Mouse (Mus musculus) cerebellum, adult 2 months (tissue): ENCODE data around the gene Mcm5. TPM values are rescaled to one million over a fixed set of nuclear protein-coding genes. Genes with fewer than 3 reads are reported as not detected.

Experiments
- DNase-seq, 2 experiments: peaks; one replicate each; pipeline ENCODE4 v3.0.0; 2021
- H3K27ac ChIP-seq: fragments of 200-500 bp; 2 replicates; pipeline ENCODE4 v1.5.1; 2012; ENCODE audit warnings: low read length, control low read depth, inconsistent platforms; ENCODE audit not compliant: insufficient read depth
- H3K27me3 ChIP-seq: fragments of 200-500 bp; 2 replicates; pipeline ENCODE4 v1.6.1; 2012; ENCODE audit warnings: inconsistent platforms, mild to moderate bottlenecking, low read length, moderate library complexity; ENCODE audit not compliant: control insufficient read depth, insufficient read depth
- H3K4me1 ChIP-seq: fragments of 200-500 bp; 2 replicates; pipeline ENCODE4 v1.6.1; 2011; ENCODE audit warnings: low read length; ENCODE audit not compliant: control insufficient read depth, insufficient read depth
- H3K4me3 ChIP-seq: fragments of 200-500 bp; replicated peaks from 2 replicates; pipeline ENCODE3; 2011; ENCODE audit warnings: mild to moderate bottlenecking, low read depth, low read length, control low read depth; ENCODE audit not compliant: insufficient read depth
- CTCF ChIP-seq: fragments of 200-500 bp; IDR thresholded peaks from 2 replicates; pipeline ENCODE4 v1.5.1; 2011; ENCODE audit warnings: low read depth, mild to moderate bottlenecking, control low read depth, low read length, moderate library complexity, borderline replicate concordance; ENCODE audit not compliant: insufficient read depth
- POLR2A ChIP-seq: fragments of 200-500 bp; IDR thresholded peaks from 2 replicates; pipeline ENCODE4 v1.6.1; 2011; ENCODE audit warnings: low read length, control low read depth, borderline replicate concordance; ENCODE audit not compliant: insufficient read depth
- WGBS: fragments of 180-500 bp; shearing (Covaris S2); methylation state at CpG from one replicate; pipeline ENCODE4 v1.1.7; 2018; 5-methylcytosine and 5-hydroxymethylcytosine counted together
- polyA plus RNA-seq: library from polyadenylated mRNA; depleted of rRNA; stranded (reverse); fragments of >200 nt; gene quantifications from 2 replicates; pipeline ENCODE4 v1.2.3, GENCODE M21; 2012

Gene Mcm5
- polyA plus RNA-seq, 1 experiment: 11.0 TPM

DNA sequence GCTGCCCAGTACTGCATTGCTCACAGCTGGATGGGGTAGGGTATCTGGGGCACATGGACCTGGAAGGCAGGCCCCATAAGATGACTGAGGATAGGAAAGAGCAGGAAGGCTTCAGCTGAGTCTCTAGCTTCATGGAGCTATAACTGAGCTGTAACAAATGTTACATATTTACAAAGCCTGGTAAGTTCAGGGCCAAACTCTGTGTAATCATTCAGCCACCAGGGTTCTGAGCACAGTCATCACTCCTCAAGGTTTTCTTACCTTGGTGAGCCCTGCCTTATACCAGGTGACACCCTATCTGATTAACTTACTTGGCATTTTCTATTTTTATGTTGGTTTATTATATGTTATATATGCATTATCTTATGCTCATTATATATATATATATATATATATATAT, 22.2 kb upstream of the Mcm5 start:
- TF ChIP-seq CTCF (no peak), POLR2A (no peak)
- Histone ChIP-seq H3K27ac (no peak overlapping the region), H3K4me1 (no peaks in the 10 kb centered on the region), H3K4me3 (no peak overlapping the region), H3K27me3 (no peaks in the 10 kb centered on the region)
- no peak for DNase-seq

DNA sequence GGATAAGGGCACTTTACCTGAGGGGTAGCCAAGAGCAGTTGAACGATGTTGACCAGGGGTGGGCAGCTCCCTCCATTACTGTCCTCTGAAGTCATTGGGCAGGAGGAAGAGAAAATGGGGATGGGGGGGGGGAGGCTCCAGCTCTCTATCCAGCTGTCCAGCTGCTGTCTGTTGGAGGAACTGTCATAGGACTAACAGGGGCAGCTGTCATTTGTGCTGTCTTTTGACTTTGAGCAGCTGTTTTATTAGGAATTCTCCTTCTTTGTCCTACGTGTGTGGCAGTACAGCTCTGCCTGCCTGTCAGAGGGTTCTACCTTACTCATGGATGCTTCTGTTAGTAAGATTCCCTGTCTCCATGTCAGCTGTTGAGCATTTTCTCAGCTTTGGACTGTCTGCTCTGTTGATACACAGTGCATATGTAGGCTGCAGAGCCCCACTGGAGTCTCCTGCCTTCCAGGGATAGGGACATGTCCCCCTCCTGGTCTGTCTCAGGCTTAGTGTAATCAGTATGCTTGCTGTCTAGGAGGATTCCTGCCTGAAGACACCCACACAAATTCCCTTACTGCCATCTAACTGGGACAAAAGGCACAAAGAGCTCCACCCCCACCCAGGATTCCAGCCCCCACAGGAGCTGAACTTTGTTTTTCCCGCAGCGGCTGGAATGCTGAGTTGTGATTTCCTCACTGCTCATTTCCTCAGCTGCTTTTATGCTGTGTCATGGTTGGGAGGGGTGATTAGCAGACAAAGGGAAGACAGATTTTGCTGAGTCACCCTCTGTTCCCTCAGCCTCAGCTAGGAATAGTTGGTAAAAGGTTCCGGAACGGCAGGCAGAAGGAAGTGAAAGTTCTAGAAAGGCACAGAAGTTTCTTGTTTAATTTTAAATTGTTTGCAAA, 20.1 kb upstream of the Mcm5 start:
- TF ChIP-seq CTCF: no peak
- no peak for TF ChIP-seq POLR2A
- H3K27ac ChIP-seq: no peak overlapping the region
- 36% methylated on average over 6 of the region's 6 CpGs for whole genome bisulfite sequencing
- H3K4me3 ChIP-seq: no peak overlapping the region
- DNase-seq: peak in 1 of 2 experiments; percentile 23
- no peaks in the 10 kb centered on the region for H3K27me3 ChIP-seq
- no peaks in the 10 kb centered on the region for H3K4me1 ChIP-seq

- no peaks in the 10 kb centered on the region for H3K27me3 ChIP-seq
- H3K4me1 ChIP-seq: no peaks in the 10 kb centered on the region
- no peak overlapping the region for H3K27ac ChIP-seq
- 17% methylated on average over 4 of the region's 4 CpGs for WGBS
- TF ChIP-seq POLR2A: no peak
- no peak for TF ChIP-seq CTCF
- no peak for DNase-seq
- no peak overlapping the region for H3K4me3 ChIP-seq
Observed at GRCm38 (mm10) chr8:75090781-75091365, 18.5 kb upstream of the Mcm5 start.

DNA sequence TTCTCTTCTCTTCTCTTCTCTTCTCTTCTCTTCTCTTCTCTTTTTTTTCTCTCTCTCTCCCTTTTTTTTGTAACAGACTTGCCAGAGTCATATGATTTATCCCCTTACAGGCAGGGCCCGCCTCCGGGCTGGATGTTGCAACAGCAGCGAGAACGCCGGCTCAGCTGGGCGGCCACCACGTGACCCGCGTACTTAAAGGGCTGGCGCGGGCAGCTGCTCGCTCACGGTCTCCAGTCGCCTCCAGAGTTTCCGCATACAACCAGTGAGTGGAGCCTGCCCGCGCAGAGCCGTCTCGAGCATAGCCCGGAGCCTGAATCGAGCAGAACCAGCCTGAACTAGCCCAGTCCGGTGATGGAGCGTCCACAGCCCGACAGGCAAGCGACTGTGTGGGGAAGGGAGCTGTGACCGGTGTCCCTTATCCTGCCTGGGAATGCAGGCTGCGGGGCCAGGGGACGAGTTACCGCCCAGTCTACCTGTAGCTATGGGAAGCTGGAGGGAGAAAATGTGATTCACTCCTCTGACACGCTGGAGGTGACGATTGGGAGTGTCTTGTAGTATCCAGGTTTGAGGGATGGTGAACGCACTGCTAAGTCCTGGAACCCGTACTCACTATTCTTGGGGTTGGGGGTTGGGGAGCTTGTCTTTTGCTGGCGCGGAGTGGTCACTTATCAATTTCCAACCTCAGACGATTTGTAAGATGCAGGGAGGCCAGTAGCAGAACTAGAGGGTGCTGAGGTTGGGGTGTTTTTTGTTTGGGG, 15.8 kb upstream of the Mcm5 start, which contains the start of gene Hmox1:
Gene Hmox1 (plus strand): TSS at position 223 of the 758 bp plus-strand sequence.
- Histone ChIP-seq H3K4me1 (no peaks in the 10 kb centered on the region), H3K4me3 (peak within 1 kb of the TSS; percentile 29), H3K27me3 (no peaks in the 10 kb centered on the region), H3K27ac (no peak within 1 kb of the TSS)
- WGBS: 3% methylated on average over 36 of the region's 36 CpGs
- TF ChIP-seq CTCF: no peak
- TF ChIP-seq POLR2A: no peak
- DNase-seq: peak; percentile 60 to 68

DNA sequence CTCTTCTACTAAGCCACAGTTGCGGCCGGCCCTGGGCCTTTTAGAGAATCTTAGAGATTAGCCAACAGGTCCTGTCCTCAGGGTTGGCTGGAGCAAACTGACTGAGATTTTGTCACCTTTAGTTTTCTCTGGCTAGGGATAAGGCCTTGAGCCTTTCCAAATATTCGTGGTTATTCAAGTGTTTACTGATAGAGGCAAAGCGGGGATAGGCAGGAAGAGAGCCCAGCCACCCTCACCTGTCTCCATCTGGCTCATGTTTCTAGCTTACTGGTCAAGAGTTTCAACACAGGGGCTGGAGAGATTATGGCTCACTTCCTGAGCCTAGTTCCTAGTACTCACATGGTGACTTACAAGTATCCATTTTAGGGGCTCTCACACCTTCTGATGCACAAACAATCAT, 6.4 kb upstream of the Mcm5 start:
- Histone ChIP-seq H3K4me3 (no peak overlapping the region), H3K27ac (no peak overlapping the region), H3K27me3 (no peaks in the 10 kb centered on the region), H3K4me1 (no peaks in the 10 kb centered on the region)
- TF ChIP-seq POLR2A (no peak), CTCF (no peak)
- 78% methylated on average over 4 of the region's 4 CpGs for WGBS
- no peak for DNase-seq

DNA sequence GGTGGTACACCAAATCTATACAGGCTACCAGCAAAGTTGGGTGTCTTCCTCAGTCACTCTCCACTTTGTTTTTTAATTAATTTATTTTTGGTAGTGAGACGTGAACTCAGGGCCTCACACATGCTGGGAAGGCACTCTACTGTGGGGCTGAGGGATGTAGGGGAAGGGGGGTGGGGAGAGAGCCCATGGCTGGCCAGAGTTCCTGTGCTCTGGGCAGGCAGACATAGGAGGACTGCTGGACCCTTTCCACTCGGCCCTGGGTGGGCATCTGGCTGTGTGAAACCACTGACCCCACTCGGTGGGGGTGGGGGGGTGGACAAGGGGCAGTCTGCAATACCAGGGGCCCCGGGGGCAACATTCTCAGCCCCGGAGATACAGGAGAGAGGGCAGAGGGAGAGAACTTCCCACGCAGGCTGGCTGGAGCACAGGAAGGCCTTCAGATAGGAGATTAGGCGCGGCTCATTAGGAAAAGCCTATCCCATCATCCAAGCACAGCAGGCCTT, 5.9 kb upstream of the Mcm5 start:
- Histone ChIP-seq H3K4me1 (no peaks in the 10 kb centered on the region), H3K27ac (no peak overlapping the region), H3K4me3 (no peak overlapping the region), H3K27me3 (no peaks in the 10 kb centered on the region)
- 33% methylated on average over 8 of the region's 8 CpGs for WGBS
- TF ChIP-seq POLR2A: no peak
- TF ChIP-seq CTCF: no peak
- no peak for DNase-seq

DNA sequence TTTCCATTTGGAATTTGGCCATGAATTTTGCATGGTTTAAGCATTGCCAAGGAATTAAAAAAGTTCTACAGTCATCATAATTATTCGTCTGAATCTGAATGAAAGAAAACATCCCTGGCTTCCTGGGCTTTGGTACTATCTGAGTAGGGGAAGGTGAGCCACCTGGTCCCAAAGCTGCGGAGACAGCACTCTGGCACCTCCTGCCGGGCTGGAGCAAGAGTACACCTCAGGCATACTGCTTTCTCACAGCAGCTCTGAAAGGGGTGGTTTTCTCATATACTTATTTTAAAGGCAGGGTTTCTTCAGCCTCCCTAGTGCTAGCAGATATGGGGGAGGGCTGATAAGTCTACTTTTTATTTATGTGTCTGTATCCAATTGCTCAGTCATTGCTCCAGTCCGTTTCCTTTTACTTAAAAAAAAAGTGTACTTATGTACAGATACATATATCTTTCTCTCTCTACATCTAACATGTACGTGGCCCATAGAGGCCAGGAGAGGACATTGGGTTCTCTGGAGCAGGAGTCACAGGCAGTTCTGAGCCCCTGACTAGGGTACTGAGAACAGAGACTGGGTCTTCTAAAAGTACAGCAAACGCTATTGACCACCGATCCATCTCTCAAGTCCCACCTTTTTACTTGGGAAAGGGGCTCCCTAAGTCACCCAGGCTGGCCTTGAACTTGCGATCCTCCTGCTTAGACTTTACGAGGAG, 688 bp upstream of the Mcm5 start:
- Histone ChIP-seq H3K27me3 (no peaks in the 10 kb centered on the region), H3K27ac (peak overlapping the region; percentile 31; the same call in 1 of the 2 replicates), H3K4me3 (peak overlapping the region; percentile 86), H3K4me1 (no peaks in the 10 kb centered on the region; the same call in 1 of the 2 replicates)
- WGBS: under 1% methylated on average over 9 of the region's 9 CpGs
- TF ChIP-seq POLR2A (no peak), CTCF (peak; percentile 83)
- DNase-seq: peak; percentile 77 to 82

GRCm38 (mm10) chr8:75110093-75110492, 724 bp downstream of the Mcm5 start:
- H3K4me1 ChIP-seq: no peaks in the 10 kb centered on the region; the same call in 1 of the 2 replicates
- WGBS: 11% methylated on average over 13 of the region's 13 CpGs
- peak; percentile 10 to 18 for DNase-seq
- peak overlapping the region; percentile 61 for H3K4me3 ChIP-seq
- H3K27me3 ChIP-seq: no peaks in the 10 kb centered on the region
- TF ChIP-seq CTCF (no peak), POLR2A (no peak)
- no peak overlapping the region for H3K27ac ChIP-seq
